Mouse (Mus musculus): Measurements from ENCODE around the gene Tctex1d1. TPM values are rescaled to one million over a fixed set of nuclear protein-coding genes. Genes with fewer than 3 reads are reported as not detected.

The Tctex1d1 gene
- polyA plus RNA-seq, 1 experiment from 2014 or later = 0.12 TPM

GRCm38 (mm10) chr4:102988526-102988925 is 10.1 kb downstream of the Tctex1d1 start:
- H3K4me2 ChIP-seq = no peak overlapping the region
- no peaks in the 10 kb centered on the region for H3K27me3 ChIP-seq
- no peak overlapping the region for H3K9ac ChIP-seq
- ATAC-seq (ENCODE audit: low read depth) (no peak), DNase-seq (no peak)
- H3K27ac ChIP-seq = no peak overlapping the region
- H3K9me3 ChIP-seq (replicated peaks) = no peaks in the 10 kb centered on the region
- WGBS (ENCODE audit: insufficient replicate concordance) = 56% methylated on average over 6 of the region's 6 CpGs
- H3K4me3 ChIP-seq (replicated peaks) = no peak overlapping the region
- no peaks in the 10 kb centered on the region for H3K4me1 ChIP-seq (replicated peaks)
- H3K36me3 ChIP-seq = no peaks in the 10 kb centered on the region

DNA sequence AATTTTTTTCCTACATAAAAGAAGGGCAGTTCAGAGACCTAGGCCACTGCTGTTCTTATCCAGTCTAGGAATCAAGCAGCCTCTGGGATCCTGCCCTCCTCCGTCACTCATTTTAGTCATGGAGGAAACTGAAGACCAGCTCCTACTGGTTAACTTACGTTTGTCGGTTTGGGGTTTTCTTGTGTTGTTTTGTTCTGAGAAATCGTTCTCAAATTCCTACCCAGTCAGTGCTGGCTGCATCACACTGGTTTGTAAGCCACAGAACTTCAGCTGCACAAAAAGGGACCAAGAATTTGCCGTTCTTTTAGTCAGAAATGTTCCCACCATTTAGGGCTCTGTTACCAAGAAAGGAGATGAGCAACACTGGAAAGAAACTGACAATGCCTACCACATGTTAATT is 11.0 kb downstream of the Tctex1d1 start:
- H3K27me3 ChIP-seq = no peaks in the 10 kb centered on the region
- H3K9ac ChIP-seq = no peak overlapping the region
- no peak overlapping the region for H3K4me3 ChIP-seq (replicated peaks)
- H3K9me3 ChIP-seq (replicated peaks) = no peaks in the 10 kb centered on the region
- no peaks in the 10 kb centered on the region for H3K36me3 ChIP-seq
- no peak overlapping the region for H3K27ac ChIP-seq
- no peak for DNase-seq
- whole genome bisulfite sequencing (ENCODE audit: insufficient replicate concordance) = 62% methylated on average over 5 of the region's 5 CpGs
- no peak overlapping the region for H3K4me2 ChIP-seq
- H3K4me1 ChIP-seq (replicated peaks) = no peaks in the 10 kb centered on the region
- ATAC-seq (ENCODE audit: low read depth) = no peak

GRCm38 (mm10) chr4:102990016-102990415 is 11.6 kb downstream of the Tctex1d1 start:
- Histone ChIP-seq H3K4me3 (replicated peaks) (no peak overlapping the region), H3K4me2 (no peak overlapping the region), H3K4me1 (replicated peaks) (no peaks in the 10 kb centered on the region), H3K9ac (no peak overlapping the region), H3K9me3 (replicated peaks) (no peaks in the 10 kb centered on the region), H3K27me3 (no peaks in the 10 kb centered on the region), H3K27ac (no peak overlapping the region), H3K36me3 (no peaks in the 10 kb centered on the region)
- DNase-seq (no peak), ATAC-seq (ENCODE audit: low read depth) (no peak)
- WGBS (ENCODE audit: insufficient replicate concordance) = 61% methylated on average over 4 of the region's 4 CpGs

DNA sequence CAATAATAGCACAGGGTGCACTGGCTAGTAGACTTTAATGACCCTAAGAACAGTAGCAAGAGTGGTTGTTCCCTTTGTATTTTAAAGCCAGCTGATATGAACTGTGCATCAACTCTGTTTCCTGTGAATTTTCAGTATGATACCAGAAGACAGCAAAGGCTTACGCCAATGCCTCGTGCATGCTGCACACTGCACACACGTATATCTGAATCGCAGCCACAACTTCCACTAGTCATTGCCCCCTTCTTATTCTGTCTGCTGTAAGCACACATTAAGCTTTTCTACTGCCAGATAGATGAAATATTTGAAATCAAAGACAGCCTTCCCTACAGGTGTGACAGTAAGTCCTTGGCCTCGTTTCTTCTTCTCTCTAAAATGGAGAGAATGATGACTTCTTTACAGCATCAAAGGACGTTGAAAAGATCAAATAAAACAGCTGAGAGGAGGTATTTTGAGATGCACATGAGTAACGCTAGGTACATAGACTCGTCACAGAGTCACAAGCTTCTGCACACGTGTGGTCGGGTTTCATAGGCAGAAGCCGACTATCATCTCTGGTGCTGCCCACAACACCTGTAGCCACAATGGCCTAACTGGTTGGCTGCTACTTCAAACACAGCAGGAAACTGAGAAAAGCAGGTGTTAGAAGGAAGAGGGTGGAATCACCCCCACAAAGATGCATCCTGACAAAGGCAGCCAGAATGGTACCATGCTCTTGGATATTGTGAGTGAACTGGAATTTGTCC is 12.4 kb downstream of the Tctex1d1 start:
- H3K4me2 ChIP-seq = no peak overlapping the region
- no peak for ATAC-seq (ENCODE audit: low read depth)
- no peak overlapping the region for H3K4me3 ChIP-seq (replicated peaks)
- H3K27ac ChIP-seq = no peak overlapping the region
- no peaks in the 10 kb centered on the region for H3K4me1 ChIP-seq (replicated peaks)
- H3K9me3 ChIP-seq (replicated peaks) = no peaks in the 10 kb centered on the region
- H3K27me3 ChIP-seq = no peaks in the 10 kb centered on the region
- no peak overlapping the region for H3K9ac ChIP-seq
- DNase-seq = no peak
- WGBS (ENCODE audit: insufficient replicate concordance) = 67% methylated on average over 11 of the region's 11 CpGs
- H3K36me3 ChIP-seq = no peaks in the 10 kb centered on the region

DNA sequence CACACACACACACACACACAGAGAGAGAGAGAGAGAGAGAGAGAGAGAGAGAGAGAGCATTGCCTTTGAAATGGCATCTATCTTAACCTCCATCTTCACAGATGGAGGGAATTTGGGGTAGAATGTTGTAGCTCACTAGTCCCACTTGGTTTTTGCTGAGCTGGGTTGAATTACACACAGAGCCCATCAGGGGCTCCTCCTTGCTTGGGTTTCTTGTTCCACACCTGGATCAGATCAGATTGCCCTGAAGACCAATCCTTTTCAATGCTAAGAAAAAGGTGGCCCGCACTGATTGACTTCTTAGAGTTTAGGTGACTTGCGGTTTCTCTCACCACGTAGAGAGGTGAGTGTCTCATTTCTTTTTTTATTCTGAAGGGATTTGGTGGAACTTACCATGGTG is 13.3 kb downstream of the Tctex1d1 start:
- H3K9me3 ChIP-seq (replicated peaks) = no peaks in the 10 kb centered on the region
- no peaks in the 10 kb centered on the region for H3K4me1 ChIP-seq (replicated peaks)
- WGBS (ENCODE audit: insufficient replicate concordance) = 70% methylated on average over 3 of the region's 3 CpGs
- H3K27ac ChIP-seq = no peak overlapping the region
- no peaks in the 10 kb centered on the region for H3K36me3 ChIP-seq
- no peak overlapping the region for H3K9ac ChIP-seq
- H3K4me3 ChIP-seq (replicated peaks) = no peak overlapping the region
- no peaks in the 10 kb centered on the region for H3K27me3 ChIP-seq
- DNase-seq (no peak), ATAC-seq (ENCODE audit: low read depth) (no peak)
- no peak overlapping the region for H3K4me2 ChIP-seq

DNA sequence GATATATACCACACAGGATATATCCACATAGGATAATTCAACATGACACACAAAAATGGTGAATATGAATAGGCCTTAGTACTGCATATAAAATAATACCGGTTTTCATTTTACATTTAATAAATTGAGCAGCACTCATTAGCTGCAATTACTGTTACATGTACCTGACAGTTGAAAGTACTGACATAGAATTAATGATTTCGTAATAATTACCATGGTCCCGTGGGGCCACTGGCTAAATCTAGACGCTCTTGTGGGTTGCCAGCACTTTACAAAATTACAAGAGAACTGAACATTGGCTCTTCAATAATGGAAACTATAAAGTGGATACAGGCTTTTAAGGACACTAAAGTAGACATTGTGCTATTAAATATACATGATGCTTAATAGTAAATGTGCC is 26.3 kb downstream of the Tctex1d1 start:
- Histone ChIP-seq H3K9me3 (replicated peaks) (no peaks in the 10 kb centered on the region), H3K4me1 (replicated peaks) (no peaks in the 10 kb centered on the region), H3K36me3 (no peaks in the 10 kb centered on the region), H3K4me3 (replicated peaks) (no peak overlapping the region), H3K4me2 (no peak overlapping the region), H3K27ac (no peak overlapping the region), H3K27me3 (no peaks in the 10 kb centered on the region), H3K9ac (no peak overlapping the region)
- no peak for DNase-seq
- ATAC-seq (ENCODE audit: low read depth) = no peak
- 74% methylated on average over 4 of the region's 4 CpGs for WGBS (ENCODE audit: insufficient replicate concordance)

DNA sequence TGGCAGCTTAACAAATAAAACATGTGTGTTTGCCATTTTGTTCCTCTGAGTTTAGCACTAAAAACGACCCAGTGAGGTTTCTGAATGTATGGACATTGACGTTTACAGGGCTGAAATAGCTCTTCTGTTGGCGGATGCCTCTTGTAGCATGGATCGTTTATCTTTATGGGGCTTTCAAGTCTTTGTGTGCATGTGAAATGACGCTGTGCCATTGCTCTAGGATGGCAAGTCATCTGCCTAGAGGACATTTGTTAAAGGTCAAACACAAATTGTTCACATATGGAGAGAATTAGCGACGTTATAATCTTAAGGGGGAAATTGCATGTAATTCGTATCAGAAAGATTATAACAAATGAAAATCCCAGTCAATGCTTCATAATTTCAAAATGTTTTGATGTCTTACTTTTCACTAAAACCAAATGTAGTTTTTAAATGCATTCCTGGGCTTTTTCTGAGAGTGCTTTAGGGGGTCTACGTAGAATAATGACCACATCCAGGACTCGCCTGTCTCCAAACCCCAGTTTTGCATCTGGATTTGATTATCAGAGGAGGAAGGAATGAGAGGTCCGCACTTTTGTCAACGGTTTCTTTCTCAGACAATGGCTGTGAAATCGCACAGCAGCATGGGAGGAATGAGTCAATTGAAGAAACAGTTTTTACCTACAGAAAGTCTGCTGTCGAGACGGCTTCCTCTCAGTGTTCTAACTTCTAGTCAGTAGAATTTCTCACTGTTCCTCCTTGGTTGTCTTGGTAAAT is 27.0 kb downstream of the Tctex1d1 start:
- no peaks in the 10 kb centered on the region for H3K27me3 ChIP-seq
- no peak overlapping the region for H3K9ac ChIP-seq
- no peak overlapping the region for H3K27ac ChIP-seq
- H3K9me3 ChIP-seq (replicated peaks) = no peaks in the 10 kb centered on the region
- no peak overlapping the region for H3K4me2 ChIP-seq
- no peak overlapping the region for H3K4me3 ChIP-seq (replicated peaks)
- ATAC-seq (ENCODE audit: low read depth) (no peak), DNase-seq (no peak)
- WGBS (ENCODE audit: insufficient replicate concordance) = 72% methylated on average over 15 of the region's 15 CpGs
- no peaks in the 10 kb centered on the region for H3K4me1 ChIP-seq (replicated peaks)
- no peaks in the 10 kb centered on the region for H3K36me3 ChIP-seq

DNA sequence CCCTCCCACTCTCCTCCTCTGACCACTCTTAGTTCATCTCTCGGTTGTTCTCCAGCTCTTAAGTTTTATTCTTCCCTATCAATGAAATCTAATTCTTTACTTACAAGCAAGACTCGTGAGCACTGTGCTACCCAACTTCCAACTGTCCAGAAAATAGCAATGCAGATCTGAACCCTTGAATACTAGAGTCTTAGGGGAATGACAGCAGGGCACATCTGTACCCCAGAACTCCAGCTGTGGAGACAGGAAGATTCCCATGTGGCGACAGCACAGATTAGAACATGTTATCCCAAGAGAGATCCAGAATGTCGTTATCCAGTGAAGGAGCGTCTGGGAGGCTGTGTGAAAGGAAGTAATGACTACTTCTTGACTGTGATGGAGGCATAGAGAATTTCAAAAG is 27.9 kb downstream of the Tctex1d1 start:
- Histone ChIP-seq H3K4me3 (replicated peaks) (no peak overlapping the region), H3K9me3 (replicated peaks) (no peaks in the 10 kb centered on the region), H3K36me3 (no peaks in the 10 kb centered on the region), H3K4me2 (no peak overlapping the region), H3K27me3 (no peaks in the 10 kb centered on the region), H3K27ac (no peak overlapping the region), H3K9ac (no peak overlapping the region), H3K4me1 (replicated peaks) (no peaks in the 10 kb centered on the region)
- ATAC-seq (ENCODE audit: low read depth) = no peak
- WGBS (ENCODE audit: insufficient replicate concordance) = 60% methylated on average over 5 of the region's 5 CpGs
- no peak for DNase-seq

DNA sequence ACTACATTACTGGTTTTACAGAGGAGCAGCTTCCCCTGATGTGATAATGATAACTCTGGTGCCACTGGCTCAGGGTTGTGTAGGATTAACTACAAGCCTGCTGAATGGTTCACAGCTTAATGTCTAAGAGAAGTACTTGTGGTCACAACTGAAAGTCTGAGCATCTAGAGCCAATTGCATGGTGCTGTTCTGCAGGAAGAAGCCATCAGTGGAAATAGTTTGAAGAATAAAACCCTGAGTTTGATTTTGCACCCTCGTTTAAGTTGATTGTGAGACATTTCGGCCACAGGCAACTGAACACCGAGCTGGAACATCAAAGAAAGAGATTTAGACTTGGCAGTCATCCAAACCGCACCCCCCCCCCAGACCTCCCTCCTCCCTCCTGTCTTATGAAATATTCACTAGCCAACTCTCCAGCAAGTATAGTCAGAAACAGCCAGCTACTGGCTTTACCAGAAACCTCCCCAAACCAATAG is 28.6 kb downstream of the Tctex1d1 start:
- WGBS (ENCODE audit: insufficient replicate concordance) = 41% methylated on average over 4 of the region's 4 CpGs
- Histone ChIP-seq H3K27me3 (no peaks in the 10 kb centered on the region), H3K4me1 (replicated peaks) (no peaks in the 10 kb centered on the region), H3K9ac (no peak overlapping the region), H3K36me3 (no peaks in the 10 kb centered on the region), H3K4me3 (replicated peaks) (no peak overlapping the region), H3K27ac (no peak overlapping the region), H3K4me2 (no peak overlapping the region), H3K9me3 (replicated peaks) (no peaks in the 10 kb centered on the region)
- DNase-seq (no peak), ATAC-seq (ENCODE audit: low read depth) (no peak)

DNA sequence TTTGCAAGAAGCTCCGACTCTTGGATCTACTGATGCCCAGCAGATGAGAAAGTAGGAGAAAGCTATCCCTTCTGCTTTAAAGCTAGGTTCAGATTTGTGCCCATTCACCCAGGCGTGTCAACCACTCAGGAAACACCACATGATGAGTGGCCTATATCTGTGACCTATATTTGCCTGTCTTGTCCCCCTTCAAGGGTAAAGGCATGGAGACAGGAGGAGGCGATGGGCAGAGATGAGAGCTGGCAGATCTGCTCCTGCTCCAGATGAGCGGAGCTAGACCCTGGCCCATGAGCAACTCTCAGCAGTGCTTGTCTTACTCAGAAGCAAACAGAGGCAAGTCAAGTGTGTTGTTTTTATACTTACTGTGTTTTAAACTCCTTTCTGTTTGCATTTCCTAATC is 32.3 kb downstream of the Tctex1d1 start:
- H3K27me3 ChIP-seq = no peaks in the 10 kb centered on the region
- H3K9ac ChIP-seq = no peak overlapping the region
- no peaks in the 10 kb centered on the region for H3K9me3 ChIP-seq (replicated peaks)
- H3K27ac ChIP-seq = no peak overlapping the region
- no peak overlapping the region for H3K4me3 ChIP-seq (replicated peaks)
- no peaks in the 10 kb centered on the region for H3K36me3 ChIP-seq
- no peaks in the 10 kb centered on the region for H3K4me1 ChIP-seq (replicated peaks)
- ATAC-seq (ENCODE audit: low read depth) (no peak), DNase-seq (no peak)
- 68% methylated on average over 4 of the region's 4 CpGs for WGBS (ENCODE audit: insufficient replicate concordance)
- H3K4me2 ChIP-seq = no peak overlapping the region

GRCm38 (mm10) chr4:103011823-103012222 is 33.4 kb downstream of the Tctex1d1 start:
- Histone ChIP-seq H3K4me3 (replicated peaks) (no peak overlapping the region), H3K4me1 (replicated peaks) (no peaks in the 10 kb centered on the region), H3K9me3 (replicated peaks) (no peaks in the 10 kb centered on the region), H3K36me3 (no peaks in the 10 kb centered on the region), H3K4me2 (no peak overlapping the region), H3K9ac (no peak overlapping the region), H3K27me3 (no peaks in the 10 kb centered on the region), H3K27ac (no peak overlapping the region)
- DNase-seq (no peak), ATAC-seq (ENCODE audit: low read depth) (no peak)
- WGBS (ENCODE audit: insufficient replicate concordance) = 50% methylated on average over 7 of the region's 7 CpGs

GRCm38 (mm10) chr4:103013490-103013889 is 35.1 kb downstream of the Tctex1d1 start:
- ATAC-seq (ENCODE audit: low read depth) (no peak), DNase-seq (no peak)
- Histone ChIP-seq H3K4me2 (no peak overlapping the region), H3K9ac (no peak overlapping the region), H3K36me3 (no peaks in the 10 kb centered on the region), H3K27me3 (no peaks in the 10 kb centered on the region), H3K9me3 (replicated peaks) (no peaks in the 10 kb centered on the region), H3K4me1 (replicated peaks) (no peaks in the 10 kb centered on the region), H3K27ac (no peak overlapping the region), H3K4me3 (replicated peaks) (no peak overlapping the region)
- 35% methylated on average over 4 of the region's 4 CpGs for WGBS (ENCODE audit: insufficient replicate concordance)

Measured in liver, embryonic 13.5 days (tissue).